Mouse (Mus musculus) embryonic facial prominence, embryonic 11.5 days (tissue): ENCODE data around the gene Lap3. TPM values are rescaled to one million over a fixed set of nuclear protein-coding genes. Genes with fewer than 3 reads are reported as not detected.

ENCODE experiments used
- ATAC-seq: fragments of 200-750 bp; cut with Nextera tagmentation; replicated peaks from 2 replicates; pipeline ENCODE4 v1.8.0; 2017; ENCODE audit warnings: low read depth; ENCODE audit not compliant: insufficient number of reproducible peaks, low FRiP score, low TSS enrichment
- DNase-seq: peaks from one replicate; pipeline ENCODE4 v3.0.0-alpha.2; 2015; ENCODE audit warnings: low spot score
- H3K27ac ChIP-seq: fragments of 300-500 bp; sonication (generic); replicated peaks from 2 replicates; pipeline ENCODE4 v1.5.1; 2014; ENCODE audit warnings: mild to moderate bottlenecking, low read depth, low read length, control low read depth
- H3K27me3 ChIP-seq: fragments of 300-500 bp; sonication (generic); 2 replicates; pipeline ENCODE4 v1.6.1; 2014; ENCODE audit warnings: mild to moderate bottlenecking, low read length, moderate library complexity, mixed read lengths; ENCODE audit not compliant: control insufficient read depth, insufficient read depth
- H3K36me3 ChIP-seq: fragments of 300-500 bp; sonication (generic); replicated peaks from 2 replicates; pipeline ENCODE4 v1.6.1; 2014; ENCODE audit warnings: low read depth, mild to moderate bottlenecking, low read length, moderate library complexity, mixed read lengths; ENCODE audit not compliant: control insufficient read depth, insufficient read depth
- H3K4me1 ChIP-seq: fragments of 300-500 bp; sonication (generic); 2 replicates; pipeline ENCODE4 v1.6.1; 2014; ENCODE audit warnings: low read length, mixed read lengths; ENCODE audit not compliant: control insufficient read depth, insufficient read depth
- H3K4me2 ChIP-seq: fragments of 300-500 bp; sonication (generic); 2 replicates; pipeline ENCODE4 v1.6.1; 2014; ENCODE audit warnings: low read depth, mild to moderate bottlenecking, control low read depth, low read length, moderate library complexity
- H3K4me3 ChIP-seq: fragments of 300-500 bp; sonication (generic); 2 replicates; pipeline ENCODE4 v1.5.1; 2014; ENCODE audit warnings: low read depth, low read length, control low read depth
- H3K9ac ChIP-seq: fragments of 300-500 bp; sonication (generic); replicated peaks from 2 replicates; pipeline ENCODE4 v1.6.1; 2014; ENCODE audit warnings: mild to moderate bottlenecking, control low read depth, low read length
- H3K9me3 ChIP-seq: fragments of 300-500 bp; sonication (generic); replicated peaks from 2 replicates; pipeline ENCODE4 v1.6.1; 2016; ENCODE audit warnings: mild to moderate bottlenecking, low read length, inconsistent platforms, mixed read lengths; ENCODE audit not compliant: control insufficient read depth
- WGBS: fragments of 180-500 bp; shearing (Covaris S2); extraction: QIAGEN DNeasy Blood & Tissue Kit; methylation state at CpG from one replicate; pipeline ENCODE4 v1.1.7; 2014; 5-methylcytosine and 5-hydroxymethylcytosine counted together
- polyA plus RNA-seq: library from polyadenylated mRNA; unstranded; fragments of >200 nt; fragmentation: Nextera tagmentation; extraction: Ambion mirVana; gene quantifications from 2 replicates; pipeline ENCODE4 v1.2.1, GENCODE M21; 2014

Lap3 gene
- 101 and 103 TPM in 2 replicates for polyA plus RNA-seq

- peak; percentile 96 for ATAC-seq
- peak within 1 kb of the TSS; percentile 29; the same call in 1 of the 2 replicates for H3K27ac ChIP-seq
- under 1% methylated on average over 78 of the region's 78 CpGs for WGBS
Observed at GRCm38 (mm10) chr5:45493191-45494092, at the start of gene Lap3. Lap3 (plus strand) TSS chr5:45493374.

GRCm38 (mm10) chr5:45444130-45444832 lies 48.9 kb upstream of the Lap3 start:
- Histone ChIP-seq H3K4me1 (no peaks in the 10 kb centered on the region), H3K27me3 (no peaks in the 10 kb centered on the region), H3K36me3 (no peaks in the 10 kb centered on the region), H3K27ac (no peak overlapping the region), H3K4me2 (no peak overlapping the region), H3K4me3 (no peak overlapping the region), H3K9ac (no peak overlapping the region), H3K9me3 (no peaks in the 10 kb centered on the region)
- ATAC-seq (no peak), DNase-seq (no peak)
- WGBS: 85% methylated on average over 8 of the region's 8 CpGs

More at GRCm38 (mm10) chr5:45493191-45494092, at the start of gene Lap3:
- H3K4me2 ChIP-seq: peak within 1 kb of the TSS; percentile 75
- H3K4me1 ChIP-seq: no peaks in the 10 kb centered on the region
- peak within 1 kb of the TSS; percentile 56 for H3K4me3 ChIP-seq
- peak within 1 kb of the TSS; percentile 69 for H3K9ac ChIP-seq
- peak; percentile 98 for DNase-seq
- H3K27me3 ChIP-seq: no peaks in the 10 kb centered on the region
- H3K36me3 ChIP-seq: no peaks in the 10 kb centered on the region; the same call in 1 of the 2 replicates
- no peaks in the 10 kb centered on the region for H3K9me3 ChIP-seq

GRCm38 (mm10) chr5:45448676-45449075 lies 44.5 kb upstream of the Lap3 start:
- WGBS: 56% methylated on average over 5 of the region's 5 CpGs
- H3K4me3 ChIP-seq: no peak overlapping the region
- ATAC-seq (no peak), DNase-seq (no peak)
- no peaks in the 10 kb centered on the region for H3K27me3 ChIP-seq
- H3K27ac ChIP-seq: no peak overlapping the region
- H3K4me2 ChIP-seq: peak overlapping the region; percentile 97; the same call in 1 of the 2 replicates
- no peak overlapping the region for H3K9ac ChIP-seq
- no peaks in the 10 kb centered on the region for H3K9me3 ChIP-seq
- no peaks in the 10 kb centered on the region for H3K4me1 ChIP-seq
- H3K36me3 ChIP-seq: no peaks in the 10 kb centered on the region

- H3K9ac ChIP-seq: peak overlapping the region; percentile 69
- peak overlapping the region; percentile 59 for H3K4me3 ChIP-seq
- H3K4me2 ChIP-seq: peak overlapping the region; percentile 97
- no peaks in the 10 kb centered on the region for H3K27me3 ChIP-seq
- no peaks in the 10 kb centered on the region for H3K4me1 ChIP-seq
- no peak overlapping the region for H3K27ac ChIP-seq
- no peaks in the 10 kb centered on the region for H3K9me3 ChIP-seq
- DNase-seq (no peak), ATAC-seq (no peak)
- 5% methylated on average over 8 of the region's 8 CpGs for WGBS
- H3K36me3 ChIP-seq: no peaks in the 10 kb centered on the region
Observed at GRCm38 (mm10) chr5:45449206-45449605, 44.0 kb upstream of the Lap3 start.

GRCm38 (mm10) chr5:45449831-45450716 lies 43.1 kb upstream of the Lap3 start, which contains the start of gene Qdpr:
Qdpr (minus strand) TSS chr5:45450236.
- DNase-seq: peak; percentile 100

GRCm38 (mm10) chr5:45453451-45453850 lies 39.7 kb upstream of the Lap3 start, which contains the start of gene Clrn2:
Clrn2 (plus strand) TSS chr5:45453751.
- no peak within 1 kb of the TSS for H3K27ac ChIP-seq
- DNase-seq (no peak), ATAC-seq (no peak)
- H3K9me3 ChIP-seq: no peaks in the 10 kb centered on the region
- no peak within 1 kb of the TSS for H3K9ac ChIP-seq
- H3K4me3 ChIP-seq: no peak within 1 kb of the TSS
- H3K27me3 ChIP-seq: no peaks in the 10 kb centered on the region
- no peaks in the 10 kb centered on the region for H3K4me1 ChIP-seq
- H3K4me2 ChIP-seq: no peak within 1 kb of the TSS
- WGBS: 56% methylated on average over 6 of the region's 6 CpGs
- no peaks in the 10 kb centered on the region for H3K36me3 ChIP-seq

More at GRCm38 (mm10) chr5:45449831-45450716, 43.1 kb upstream of the Lap3 start, which contains the start of gene Qdpr:
- ATAC-seq: peak; percentile 99
- H3K4me2 ChIP-seq: peak within 1 kb of the TSS; percentile 97
- H3K4me3 ChIP-seq: peak within 1 kb of the TSS; percentile 59
- H3K4me1 ChIP-seq: no peaks in the 10 kb centered on the region
- H3K36me3 ChIP-seq: no peaks in the 10 kb centered on the region
- 0% methylated on average over 70 of the region's 70 CpGs for WGBS
- peak within 1 kb of the TSS; percentile 69 for H3K9ac ChIP-seq
- H3K27ac ChIP-seq: peak within 1 kb of the TSS; percentile 52; the same call in 1 of the 2 replicates
- H3K9me3 ChIP-seq: no peaks in the 10 kb centered on the region
- H3K27me3 ChIP-seq: no peaks in the 10 kb centered on the region

- no peak overlapping the region for H3K9ac ChIP-seq
- H3K4me1 ChIP-seq: no peaks in the 10 kb centered on the region
- no peak overlapping the region for H3K4me2 ChIP-seq
- no peak overlapping the region for H3K4me3 ChIP-seq
- 44% methylated on average over 9 of the region's 9 CpGs for WGBS
- H3K36me3 ChIP-seq: no peaks in the 10 kb centered on the region
- no peak overlapping the region for H3K27ac ChIP-seq
- DNase-seq (no peak), ATAC-seq (no peak)
- H3K9me3 ChIP-seq: no peaks in the 10 kb centered on the region
- H3K27me3 ChIP-seq: no peaks in the 10 kb centered on the region
Observed at GRCm38 (mm10) chr5:45454456-45454855, 38.7 kb upstream of the Lap3 start.
